Mouse (Mus musculus) C2C12 (cell line): Measurements from ENCODE around the gene Klf8. TPM values are rescaled to one million over a fixed set of nuclear protein-coding genes. Genes with fewer than 3 reads are reported as not detected.
"Not testable (repeated sequence)": the region's sequence is repeated elsewhere in the genome, so short reads cannot be mapped to it uniquely, and the experiment has no call there.

Experiments used
- H3K27me3 ChIP-seq: one replicate; pipeline ENCODE4 v1.6.1; 2011; ENCODE audit not compliant: control insufficient read depth, insufficient read depth, insufficient read length
- H3K36me3 ChIP-seq: one replicate; pipeline ENCODE4 v1.6.1; 2011; ENCODE audit not compliant: control insufficient read depth, insufficient read depth
- H3K4me3 ChIP-seq: one replicate; pipeline ENCODE4 v1.5.1; 2011; ENCODE audit warnings: mild to moderate bottlenecking, control low read depth; ENCODE audit not compliant: poor library complexity, insufficient read depth, severe bottlenecking
- H3K79me2 ChIP-seq: one replicate; pipeline ENCODE4 v1.6.1; 2011; ENCODE audit not compliant: control insufficient read depth, insufficient read depth
- H3K79me3 ChIP-seq: one replicate; pipeline ENCODE4 v1.6.1; 2011; ENCODE audit warnings: low read depth, control low read depth
- H3ac ChIP-seq: one replicate; pipeline ENCODE3; 2011; ENCODE audit warnings: low read depth; ENCODE audit not compliant: control insufficient read depth, insufficient read length
- CEBPB ChIP-seq: IDR thresholded peaks from one replicate; pipeline ENCODE4 v1.6.1; 2011; ENCODE audit warnings: low read depth, mild to moderate bottlenecking, control low read depth, moderate library complexity
- CTCF ChIP-seq: IDR thresholded peaks from one replicate; pipeline ENCODE4 v1.5.1; 2011; ENCODE audit not compliant: control insufficient read depth, insufficient read depth, insufficient read length
- FOSL1 ChIP-seq: IDR thresholded peaks from one replicate; pipeline ENCODE4 v1.8.0; 2011; ENCODE audit warnings: mild to moderate bottlenecking, low read length; ENCODE audit not compliant: poor library complexity, insufficient read depth, severe bottlenecking
- MAX ChIP-seq: IDR thresholded peaks from one replicate; pipeline ENCODE4 v1.6.1; 2011; ENCODE audit warnings: mild to moderate bottlenecking, control low read depth
- MYOD1 ChIP-seq: IDR thresholded peaks from one replicate; pipeline ENCODE4 v1.6.1; 2011; ENCODE audit warnings: low read depth; ENCODE audit not compliant: control insufficient read depth, insufficient read length
- MYOG ChIP-seq: IDR thresholded peaks from one replicate; pipeline ENCODE4 v1.6.1; 2011; ENCODE audit not compliant: control insufficient read depth, insufficient read length; ENCODE audit errors: extremely low read depth
- USF1 ChIP-seq: IDR thresholded peaks from one replicate; pipeline ENCODE4 v1.6.1; 2011; ENCODE audit warnings: low read depth, mild to moderate bottlenecking, control low read depth, moderate library complexity
- polyA plus RNA-seq: library from polyadenylated mRNA; unstranded; fragments of >200 nt; fragmentation: generic; extraction: Trizol; gene quantifications from one replicate; pipeline ENCODE4 v1.2.1, GENCODE M21; 2012; ENCODE audit warnings: missing spikeins

Gene Klf8
- polyA plus RNA-seq, 1 experiment = 0.06 TPM

DNA sequence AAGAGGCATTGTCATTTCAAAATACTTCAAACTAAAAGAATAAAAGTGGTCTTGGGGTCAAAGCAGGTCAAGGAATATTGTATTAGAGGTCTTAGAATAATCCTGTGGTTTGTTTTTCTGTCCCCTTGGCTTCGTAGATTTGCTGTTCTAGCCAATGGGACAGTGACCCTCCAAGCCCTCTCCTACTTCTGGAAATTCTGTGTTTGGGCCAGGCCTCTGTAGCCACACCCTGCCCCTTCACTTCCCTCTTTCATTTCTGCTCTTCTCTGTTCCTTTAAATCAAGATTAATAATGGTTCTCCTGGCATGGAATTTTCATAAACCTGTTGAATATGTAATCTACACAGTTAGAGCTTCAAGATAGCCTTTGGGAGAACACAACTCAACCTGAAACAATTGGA lies 17.0 kb downstream of the Klf8 start:
- TF ChIP-seq CTCF (no peak), FOSL1 (no peak), CEBPB (no peak), MYOG (no peak), MYOD1 (no peak), USF1 (no peak), MAX (no peak)
- Histone ChIP-seq H3K36me3 (no peaks in the 10 kb centered on the region), H3K4me3 (no peak overlapping the region), H3K79me3 (no peaks in the 10 kb centered on the region), H3ac (no peak overlapping the region), H3K27me3 (no peaks in the 10 kb centered on the region), H3K79me2 (no peaks in the 10 kb centered on the region)

DNA sequence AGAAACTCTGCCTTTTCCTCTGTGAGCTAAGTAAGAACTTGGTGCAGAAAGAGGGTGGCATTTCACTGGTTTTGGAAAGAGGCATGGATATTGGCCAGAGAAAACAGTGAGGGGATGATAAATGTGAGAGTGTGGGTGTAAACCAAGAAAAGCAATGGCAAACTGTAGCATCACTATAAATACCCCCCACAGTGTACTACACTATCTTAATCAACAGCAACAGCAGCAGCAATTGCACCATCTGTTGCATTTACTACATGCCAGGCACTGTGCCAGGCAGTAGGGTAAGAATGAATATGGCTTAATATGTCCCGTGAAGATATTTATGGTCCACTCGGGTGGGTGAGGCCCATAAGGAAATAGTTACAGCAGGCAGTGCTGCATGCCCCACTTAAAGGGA lies 18.2 kb downstream of the Klf8 start:
- Histone ChIP-seq H3ac (no peak overlapping the region), H3K27me3 (no peaks in the 10 kb centered on the region), H3K36me3 (no peaks in the 10 kb centered on the region), H3K79me2 (no peaks in the 10 kb centered on the region), H3K4me3 (no peak overlapping the region), H3K79me3 (no peaks in the 10 kb centered on the region)
- TF ChIP-seq CTCF = no peak
- no peak for TF ChIP-seq MYOG
- no peak for TF ChIP-seq USF1
- TF ChIP-seq FOSL1 = no peak
- TF ChIP-seq MAX = no peak
- TF ChIP-seq CEBPB = no peak

DNA sequence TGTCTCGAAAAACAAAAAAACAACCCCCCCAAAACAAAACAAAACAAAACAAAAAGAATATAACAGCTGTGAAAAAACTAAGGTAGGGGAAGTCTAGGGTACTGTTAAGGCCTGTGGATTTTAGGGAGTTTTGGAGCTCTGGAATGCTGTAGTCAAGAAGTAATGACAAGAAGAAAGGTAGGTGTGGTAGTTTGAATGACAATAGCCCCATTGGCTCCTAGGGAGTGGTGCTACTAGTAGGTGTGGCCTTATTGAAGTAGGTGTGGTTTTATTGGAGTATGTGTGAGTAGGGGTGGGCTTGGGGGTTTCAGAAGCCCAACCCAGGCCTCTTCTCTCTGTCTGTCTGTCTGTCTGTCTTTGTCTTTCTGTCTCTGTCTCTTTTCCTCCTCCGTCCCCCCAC lies 44.9 kb downstream of the Klf8 start:
- Histone ChIP-seq H3ac (no peak overlapping the region), H3K4me3 (no peak overlapping the region), H3K79me3 (no peaks in the 10 kb centered on the region), H3K79me2 (no peaks in the 10 kb centered on the region), H3K36me3 (no peaks in the 10 kb centered on the region), H3K27me3 (no peaks in the 10 kb centered on the region)
- no peak for TF ChIP-seq USF1

DNA sequence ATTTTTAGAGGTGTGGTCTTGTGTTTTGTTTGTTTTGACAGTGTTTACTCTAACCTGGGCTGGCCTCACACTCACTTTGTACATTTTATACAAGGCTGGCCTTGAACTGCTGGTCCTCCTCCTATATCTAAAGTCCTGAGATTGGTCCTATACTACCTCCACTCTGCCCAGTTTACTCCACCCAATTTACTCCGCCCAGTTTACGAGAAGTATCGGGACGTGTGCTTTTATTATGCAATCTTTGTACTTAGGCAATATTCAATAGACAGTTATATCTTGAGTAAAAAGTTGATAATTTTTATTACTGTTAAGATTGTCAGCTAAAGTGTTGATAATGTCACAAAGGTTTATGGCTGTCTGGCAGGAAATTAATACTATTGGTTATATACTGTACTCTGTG lies 74.1 kb downstream of the Klf8 start:
- no peaks in the 10 kb centered on the region for H3K27me3 ChIP-seq
- H3K79me2 ChIP-seq = no peaks in the 10 kb centered on the region
- H3K79me3 ChIP-seq = no peaks in the 10 kb centered on the region
- no peak overlapping the region for H3K4me3 ChIP-seq
- H3ac ChIP-seq = no peak overlapping the region
- no peak for TF ChIP-seq CTCF
- no peak for TF ChIP-seq CEBPB
- TF ChIP-seq MAX = no peak
- no peak for TF ChIP-seq MYOD1
- no peak for TF ChIP-seq USF1
- no peak for TF ChIP-seq MYOG
- TF ChIP-seq FOSL1 = no peak
- no peaks in the 10 kb centered on the region for H3K36me3 ChIP-seq

DNA sequence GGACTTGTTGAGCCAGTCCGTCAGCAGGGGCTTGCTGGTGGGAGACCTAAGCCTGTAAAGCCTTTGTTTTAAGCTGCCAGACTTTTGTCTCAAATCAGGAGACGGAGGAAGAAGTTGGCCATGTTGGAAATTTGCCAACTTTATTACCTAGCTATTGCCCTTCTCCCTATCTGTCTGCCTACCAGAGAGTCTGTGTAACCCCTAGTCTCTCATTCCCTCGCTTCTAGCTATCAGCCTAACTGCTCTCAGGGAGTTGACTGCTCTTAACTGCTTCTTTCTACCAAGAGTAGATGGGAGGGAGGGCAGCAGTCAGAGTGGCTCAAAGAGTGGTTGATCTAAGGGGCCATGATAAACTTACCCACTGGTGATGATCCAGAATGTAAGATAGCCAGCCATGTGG lies 85.8 kb downstream of the Klf8 start:
- H3K36me3 ChIP-seq = no peaks in the 10 kb centered on the region
- no peak overlapping the region for H3ac ChIP-seq
- TF ChIP-seq USF1 (no peak), FOSL1 (no peak), CEBPB (no peak), MAX (no peak), MYOD1 (no peak), MYOG (no peak), CTCF (no peak)
- no peaks in the 10 kb centered on the region for H3K79me2 ChIP-seq
- H3K4me3 ChIP-seq = no peak overlapping the region
- no peaks in the 10 kb centered on the region for H3K27me3 ChIP-seq
- H3K79me3 ChIP-seq = no peaks in the 10 kb centered on the region

DNA sequence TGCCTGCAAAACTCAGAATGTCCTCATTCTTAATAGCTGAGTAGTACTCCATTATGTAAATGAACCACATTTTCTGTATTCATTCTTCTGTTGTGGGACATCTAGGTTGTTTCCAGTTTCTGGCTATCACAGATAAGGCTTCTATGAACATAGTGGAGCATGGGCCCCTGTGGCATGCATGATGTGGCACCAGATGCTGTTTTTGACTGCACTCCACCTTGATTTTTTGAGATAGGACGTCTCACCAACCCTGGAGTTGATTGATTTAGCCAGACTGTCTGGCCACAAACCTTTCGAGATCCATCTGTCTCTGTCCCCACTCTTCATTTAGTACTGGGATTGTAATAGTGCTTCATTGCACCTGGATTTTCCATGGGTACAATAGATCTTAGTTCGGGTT lies 96.9 kb downstream of the Klf8 start:
- H3ac ChIP-seq, H3K4me3 ChIP-seq, H3K79me3 ChIP-seq, H3K79me2 ChIP-seq, H3K27me3 ChIP-seq, H3K36me3 ChIP-seq: not testable (repeated sequence)
